Mouse (Mus musculus) heart, adult 2 months (tissue): ENCODE measurements at regions not wholly inside any gene's neighbourhood (a gene's known extent, or its start where the extent isn't known, plus 50 kb on each side); places are given as distances from the start of the nearest gene placed in this dataset.

ENCODE experiments used
- CTCF ChIP-seq: fragments of 200-600 bp; IDR thresholded peaks from 2 replicates; pipeline ENCODE4 v1.8.1; 2022; ENCODE audit warnings: antibody characterized with exemption, mild to moderate bottlenecking, moderate library complexity
- EP300 ChIP-seq: fragments of 200-500 bp; IDR thresholded peaks from 2 replicates; pipeline ENCODE4 v1.6.1; 2011; ENCODE audit warnings: low read depth, low read length, control low read depth; ENCODE audit not compliant: insufficient read depth

DNA sequence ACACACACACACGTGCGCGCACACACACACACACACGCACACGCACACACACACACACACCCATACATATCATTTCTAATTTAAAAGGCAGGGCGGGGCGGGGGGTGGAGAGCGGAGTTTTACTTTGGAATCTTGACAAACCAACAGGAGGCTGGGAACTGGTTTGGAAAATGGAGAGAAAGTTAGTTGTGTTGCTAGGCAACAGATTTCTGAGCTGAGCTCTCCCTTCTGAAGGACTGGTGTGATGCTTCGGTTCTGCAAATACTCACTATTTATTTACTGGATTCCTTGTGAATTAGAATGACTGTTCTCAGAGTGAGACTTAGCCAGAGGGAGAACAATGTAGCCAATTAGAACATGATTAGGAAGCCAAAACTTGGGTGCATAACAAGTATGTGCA, 583.8 kb upstream of the Nrp1 start:
- no peak for TF ChIP-seq CTCF
- no peak for TF ChIP-seq EP300
